Mouse (Mus musculus) limb, embryonic 12.5 days (tissue): ENCODE results near the gene Ap3s2. TPM values are rescaled to one million over a fixed set of nuclear protein-coding genes. Genes with fewer than 3 reads are reported as not detected.

ENCODE experiments used
- ATAC-seq: fragments of 200-750 bp; cut with Nextera tagmentation; 2 replicates; pipeline ENCODE4 v1.8.0; 2017; ENCODE audit warnings: low read depth, moderate TSS enrichment; ENCODE audit not compliant: insufficient number of reproducible peaks, insufficient read depth, low FRiP score, low TSS enrichment
- H3K27ac ChIP-seq: fragments of 300-500 bp; sonication (generic); 2 replicates; pipeline ENCODE4 v1.5.1; 2016; ENCODE audit warnings: mild to moderate bottlenecking, moderate library complexity
- H3K27me3 ChIP-seq: fragments of 300-500 bp; sonication (generic); 2 replicates; pipeline ENCODE4 v1.6.1; 2016; ENCODE audit warnings: mild to moderate bottlenecking, moderate library complexity
- H3K36me3 ChIP-seq: fragments of 300-500 bp; sonication (generic); 2 replicates; pipeline ENCODE4 v1.6.1; 2016; ENCODE audit warnings: mild to moderate bottlenecking, moderate library complexity
- H3K4me1 ChIP-seq: fragments of 300-500 bp; sonication (generic); replicated peaks from 2 replicates; pipeline ENCODE4 v1.6.1; 2016
- H3K4me2 ChIP-seq: fragments of 300-500 bp; sonication (generic); 2 replicates; pipeline ENCODE4 v1.6.1; 2016; ENCODE audit warnings: mild to moderate bottlenecking, moderate library complexity
- H3K4me3 ChIP-seq: fragments of 300-500 bp; sonication (generic); replicated peaks from 2 replicates; pipeline ENCODE4 v1.5.1; 2016; ENCODE audit warnings: mild to moderate bottlenecking
- H3K9ac ChIP-seq: fragments of 300-500 bp; sonication (generic); replicated peaks from 2 replicates; pipeline ENCODE4 v1.6.1; 2016; ENCODE audit warnings: mild to moderate bottlenecking, moderate library complexity
- H3K9me3 ChIP-seq: fragments of 300-500 bp; sonication (generic); 2 replicates; pipeline ENCODE4 v1.6.1; 2016; ENCODE audit warnings: mild to moderate bottlenecking, moderate library complexity
- WGBS: fragments of 180-500 bp; shearing (Covaris S2); methylation state at CpG from one replicate; pipeline ENCODE4 v1.1.7; 2016; 5-methylcytosine and 5-hydroxymethylcytosine counted together
- polyA plus RNA-seq: library from polyadenylated mRNA; unstranded; fragments of >200 nt; fragmentation: Nextera tagmentation; extraction: Ambion mirVana; gene quantifications from 2 replicates; pipeline ENCODE4 v1.2.1, GENCODE M21; 2016

The Ap3s2 gene
- polyA plus RNA-seq = 32.0 and 36.0 TPM in 2 replicates

DNA sequence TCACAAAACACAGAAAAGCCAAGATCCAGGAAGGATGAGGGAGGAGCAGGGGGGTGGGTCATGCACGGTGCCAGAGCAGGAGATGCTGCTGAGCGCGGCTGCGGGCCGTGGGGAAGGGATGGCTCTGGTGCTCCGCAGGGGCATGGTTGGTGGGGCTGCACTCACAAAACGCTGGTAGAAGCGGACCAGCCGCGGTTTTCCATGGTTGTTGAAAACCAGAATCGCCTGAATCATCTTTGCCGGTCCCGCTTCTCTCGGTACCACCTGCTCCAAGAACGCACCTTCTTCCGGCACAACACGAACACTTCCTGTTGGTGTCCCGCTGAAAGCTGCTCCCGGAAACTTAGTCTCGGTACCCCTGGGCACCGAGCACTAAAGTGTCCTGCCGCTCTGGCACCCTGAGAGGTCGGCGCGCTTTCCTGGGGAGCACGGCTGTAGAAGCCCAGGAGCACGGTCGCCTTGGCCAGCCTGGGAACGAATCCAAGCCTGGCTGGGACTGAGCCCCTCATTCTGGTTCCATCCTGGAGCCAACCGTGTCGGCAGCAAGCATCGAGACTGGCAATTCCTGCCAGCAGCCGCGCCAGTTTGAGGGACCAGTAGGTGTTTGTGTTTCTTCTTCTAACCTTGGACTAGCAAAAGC, at the start of gene Ap3s2:
Ap3s2 (minus strand) TSS at position 306 of the 640 bp plus-strand sequence.
- Histone ChIP-seq H3K27ac (peak within 1 kb of the TSS; percentile 75; the same call in 1 of the 2 replicates), H3K4me3 (peak within 1 kb of the TSS; percentile 80), H3K36me3 (peaks cover 8% of the 10 kb centered on the region), H3K4me1 (peaks cover 12% of the 10 kb centered on the region; the same call in 1 of the 2 replicates), H3K9me3 (no peaks in the 10 kb centered on the region), H3K4me2 (peak within 1 kb of the TSS; percentile 64), H3K27me3 (no peaks in the 10 kb centered on the region), H3K9ac (peak within 1 kb of the TSS; percentile 82)
- WGBS = under 1% methylated on average over 34 of the region's 34 CpGs
- peak; percentile 92 for ATAC-seq

GRCm38 (mm10) chr7:79968326-79968725, 47.9 kb upstream of the Ap3s2 start:
- ATAC-seq = no peak
- WGBS = 86% methylated on average over 6 of the region's 6 CpGs
- Histone ChIP-seq H3K4me1 (no peaks in the 10 kb centered on the region), H3K9ac (no peak overlapping the region), H3K36me3 (no peaks in the 10 kb centered on the region), H3K27me3 (no peaks in the 10 kb centered on the region), H3K27ac (no peak overlapping the region), H3K4me3 (no peak overlapping the region), H3K9me3 (no peaks in the 10 kb centered on the region), H3K4me2 (no peak overlapping the region)

- no peaks in the 10 kb centered on the region for H3K9me3 ChIP-seq
- H3K4me3 ChIP-seq = no peak overlapping the region
- WGBS = 64% methylated on average over 1 of the region's 1 CpGs
Measured at GRCm38 (mm10) chr7:79961600-79961999, 41.2 kb upstream of the Ap3s2 start.

GRCm38 (mm10) chr7:79956131-79956530, 35.7 kb upstream of the Ap3s2 start:
- no peaks in the 10 kb centered on the region for H3K36me3 ChIP-seq
- no peak overlapping the region for H3K4me3 ChIP-seq
- no peaks in the 10 kb centered on the region for H3K9me3 ChIP-seq
- ATAC-seq = no peak
- no peaks in the 10 kb centered on the region for H3K4me1 ChIP-seq
- H3K4me2 ChIP-seq = no peak overlapping the region
- H3K27ac ChIP-seq = no peak overlapping the region
- no peaks in the 10 kb centered on the region for H3K27me3 ChIP-seq
- no peak overlapping the region for H3K9ac ChIP-seq
- WGBS = 88% methylated on average over 1 of the region's 1 CpGs

More at GRCm38 (mm10) chr7:79961600-79961999, 41.2 kb upstream of the Ap3s2 start:
- H3K27me3 ChIP-seq = no peaks in the 10 kb centered on the region
- H3K9ac ChIP-seq = no peak overlapping the region
- H3K4me1 ChIP-seq = no peaks in the 10 kb centered on the region
- no peak for ATAC-seq
- no peak overlapping the region for H3K27ac ChIP-seq
- no peak overlapping the region for H3K4me2 ChIP-seq
- no peaks in the 10 kb centered on the region for H3K36me3 ChIP-seq

GRCm38 (mm10) chr7:79954890-79955289, 34.4 kb upstream of the Ap3s2 start:
- H3K27ac ChIP-seq = no peak overlapping the region
- no peak overlapping the region for H3K4me3 ChIP-seq
- no peaks in the 10 kb centered on the region for H3K9me3 ChIP-seq
- no peak overlapping the region for H3K4me2 ChIP-seq
- 100% methylated on average over 1 of the region's 1 CpGs for WGBS
- ATAC-seq = no peak
- H3K4me1 ChIP-seq = no peaks in the 10 kb centered on the region
- no peak overlapping the region for H3K9ac ChIP-seq
- no peaks in the 10 kb centered on the region for H3K27me3 ChIP-seq
- H3K36me3 ChIP-seq = no peaks in the 10 kb centered on the region

- H3K9me3 ChIP-seq = no peaks in the 10 kb centered on the region
- no peaks in the 10 kb centered on the region for H3K4me1 ChIP-seq
- no peak for ATAC-seq
- H3K27me3 ChIP-seq = no peaks in the 10 kb centered on the region
- no peak overlapping the region for H3K9ac ChIP-seq
- no peak overlapping the region for H3K27ac ChIP-seq
- H3K36me3 ChIP-seq = no peaks in the 10 kb centered on the region
- H3K4me3 ChIP-seq = no peak overlapping the region
- H3K4me2 ChIP-seq = no peak overlapping the region
- 66% methylated on average over 3 of the region's 3 CpGs for WGBS
Measured at GRCm38 (mm10) chr7:79951038-79951437, 30.6 kb upstream of the Ap3s2 start.

GRCm38 (mm10) chr7:79950236-79950635, 29.8 kb upstream of the Ap3s2 start:
- 80% methylated on average over 6 of the region's 6 CpGs for WGBS
- H3K4me2 ChIP-seq = no peak overlapping the region

DNA sequence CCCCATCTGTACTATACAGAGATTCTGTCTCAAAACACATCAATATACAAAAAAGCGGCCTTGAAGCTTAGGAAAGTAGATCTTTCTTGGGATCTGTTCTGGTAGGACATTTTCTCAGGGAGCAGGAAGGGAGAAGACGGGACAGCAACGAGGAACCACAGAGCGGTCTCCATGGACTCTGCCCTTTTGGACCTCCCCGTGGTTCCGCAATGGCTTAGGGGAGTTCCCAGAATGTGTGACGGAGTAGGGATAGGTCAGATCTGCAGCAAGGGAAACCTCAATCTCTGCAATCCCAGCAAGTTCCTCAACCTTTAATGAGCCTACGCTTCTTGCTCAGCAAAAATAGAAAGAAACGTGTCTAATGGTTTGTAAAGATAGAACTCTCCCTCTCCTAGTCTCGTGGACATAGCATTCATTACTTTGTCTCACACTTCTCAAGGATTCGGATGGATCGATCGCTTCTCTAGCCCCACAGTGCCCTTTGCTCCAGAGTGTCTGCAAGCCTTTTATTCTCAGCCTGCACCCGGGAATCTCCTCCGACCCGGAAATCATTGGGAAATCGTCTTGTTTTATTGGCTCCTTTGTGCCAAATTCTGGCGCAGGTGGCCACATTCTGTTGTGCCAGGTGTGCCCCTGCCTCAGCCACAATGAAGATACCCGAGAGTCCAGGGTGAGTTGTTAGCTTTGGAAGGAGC, 15.2 kb upstream of the Ap3s2 start:
- Histone ChIP-seq H3K9ac (peak overlapping the region; percentile 65), H3K4me2 (peak overlapping the region; percentile 72), H3K4me3 (peak overlapping the region; percentile 52), H3K27ac (no peak overlapping the region), H3K9me3 (no peaks in the 10 kb centered on the region), H3K4me1 (peaks cover 17% of the 10 kb centered on the region), H3K27me3 (no peaks in the 10 kb centered on the region), H3K36me3 (no peaks in the 10 kb centered on the region)
- no peak for ATAC-seq
- WGBS = 19% methylated on average over 19 of the region's 19 CpGs

More at GRCm38 (mm10) chr7:79950236-79950635, 29.8 kb upstream of the Ap3s2 start:
- Histone ChIP-seq H3K36me3 (no peaks in the 10 kb centered on the region), H3K9ac (no peak overlapping the region), H3K27ac (no peak overlapping the region), H3K27me3 (no peaks in the 10 kb centered on the region), H3K4me3 (no peak overlapping the region), H3K9me3 (no peaks in the 10 kb centered on the region), H3K4me1 (no peaks in the 10 kb centered on the region)
- ATAC-seq = no peak

- peak within 1 kb of the TSS; percentile 65 for H3K9ac ChIP-seq
- no peaks in the 10 kb centered on the region for H3K9me3 ChIP-seq
- no peaks in the 10 kb centered on the region for H3K27me3 ChIP-seq
- H3K36me3 ChIP-seq = no peaks in the 10 kb centered on the region
- WGBS = 2% methylated on average over 32 of the region's 32 CpGs
- peaks cover 17% of the 10 kb centered on the region for H3K4me1 ChIP-seq
- H3K4me3 ChIP-seq = peak within 1 kb of the TSS; percentile 52
- H3K4me2 ChIP-seq = peak within 1 kb of the TSS; percentile 72
- 0 out of 2 replicates have a peak within 1 kb of the TSS, but pooled peaks have one; percentile 9 for H3K27ac ChIP-seq
- ATAC-seq = peak; percentile 70
Measured at GRCm38 (mm10) chr7:79934862-79935510, 14.5 kb upstream of the Ap3s2 start, which contains the start of gene Arpin. Gene Arpin (minus strand): TSS chr7:79935359.

- H3K27ac ChIP-seq = 0 out of 2 replicates have a peak overlapping the region, but pooled peaks have one; percentile 9
- peaks cover 17% of the 10 kb centered on the region for H3K4me1 ChIP-seq
- no peak for ATAC-seq
- 0 out of 2 replicates have a peak, but pooled peaks cover 3% of the 10 kb centered on the region for H3K36me3 ChIP-seq
- 49% methylated on average over 5 of the region's 5 CpGs for WGBS
- peak overlapping the region; percentile 72 for H3K4me2 ChIP-seq
- no peaks in the 10 kb centered on the region for H3K27me3 ChIP-seq
- H3K9ac ChIP-seq = peak overlapping the region; percentile 65
- H3K4me3 ChIP-seq = peak overlapping the region; percentile 52
- H3K9me3 ChIP-seq = no peaks in the 10 kb centered on the region
Measured at GRCm38 (mm10) chr7:79934461-79934860, 14.0 kb upstream of the Ap3s2 start.

DNA sequence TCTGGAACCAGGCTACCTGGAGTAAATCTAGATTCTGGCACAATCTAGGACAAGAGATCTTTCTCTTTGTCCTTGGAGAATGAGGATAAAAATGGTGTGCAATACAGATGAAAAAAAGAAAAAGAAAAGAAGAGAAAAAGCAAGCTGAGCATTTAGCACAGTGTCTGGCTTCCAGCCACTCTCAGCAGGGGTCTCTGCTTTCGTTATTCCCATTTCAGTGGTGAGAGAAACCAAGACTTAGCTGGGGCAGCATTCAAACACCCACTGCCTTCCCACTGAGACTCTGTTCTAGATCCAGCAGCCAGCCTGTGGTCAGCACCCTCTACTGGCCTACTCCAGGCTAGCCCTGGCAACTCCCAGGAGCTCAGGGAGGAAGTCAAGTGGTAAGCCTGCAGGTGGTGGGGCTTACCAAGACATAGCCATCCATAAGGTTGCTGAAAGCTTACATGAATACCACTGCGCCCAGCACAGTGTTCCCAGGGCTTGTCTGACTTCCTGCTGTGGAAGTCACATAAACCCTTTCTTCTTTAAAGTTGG, 8.1 kb upstream of the Ap3s2 start:
- WGBS = 70% methylated on average over 2 of the region's 2 CpGs
- H3K36me3 ChIP-seq = peaks cover 28% of the 10 kb centered on the region
- ATAC-seq = no peak

More for the DNA sequence above, 8.1 kb upstream of the Ap3s2 start:
- Histone ChIP-seq H3K9me3 (no peaks in the 10 kb centered on the region), H3K27me3 (no peaks in the 10 kb centered on the region), H3K4me2 (no peak overlapping the region), H3K4me3 (no peak overlapping the region), H3K9ac (no peak overlapping the region), H3K27ac (no peak overlapping the region), H3K4me1 (no peaks in the 10 kb centered on the region)
